Mouse (Mus musculus): ENCODE results near the gene Vwf. TPM values are rescaled to one million over a fixed set of nuclear protein-coding genes. Genes with fewer than 3 reads are reported as not detected.

The Vwf gene
- polyA plus RNA-seq, 1 experiment: 3.2 TPM

DNA sequence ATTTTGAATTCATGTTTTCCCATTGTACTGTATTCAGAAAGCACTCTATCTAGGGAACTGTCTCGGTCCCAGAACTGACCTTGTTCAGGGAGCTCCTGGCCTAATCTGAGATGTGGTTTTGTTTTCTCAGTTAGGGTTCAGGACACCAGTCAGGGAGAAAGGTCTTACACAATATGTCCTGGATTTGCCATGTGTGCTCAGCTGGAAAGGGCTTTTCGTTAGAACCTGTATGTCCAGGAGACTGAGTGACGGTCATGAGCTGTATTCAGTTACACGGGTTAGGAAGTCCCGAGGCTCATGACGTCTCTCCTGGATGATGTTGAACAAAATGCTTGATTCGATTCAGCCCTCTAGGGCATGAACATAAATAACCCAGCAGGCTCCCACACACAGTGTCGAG is 43.9 kb downstream of the Vwf start:
- H3K9ac ChIP-seq (ENCODE audit: low read depth, poor library complexity, severe bottlenecking): no peak overlapping the region
- H3K27me3 ChIP-seq (ENCODE audit: control insufficient read depth, insufficient read depth, low read length, poor library complexity, severe bottlenecking): no peaks in the 10 kb centered on the region
- no peak for TF ChIP-seq CTCF (IDR thresholded peaks at IDR 0.05; ENCODE audit: low read depth, low read length)
- H3K9me3 ChIP-seq (replicated peaks; ENCODE audit: control insufficient read depth, insufficient read depth, low read length, poor library complexity, severe bottlenecking): no peaks in the 10 kb centered on the region
- H3K36me3 ChIP-seq (ENCODE audit: control insufficient read depth, insufficient read depth, low read length, poor library complexity, severe bottlenecking): no peaks in the 10 kb centered on the region
- H3K27ac ChIP-seq (ENCODE audit: insufficient read depth, low read length): 0 out of 2 replicates have a peak overlapping the region, but pooled peaks have one; percentile 96
- H3K4me1 ChIP-seq (ENCODE audit: control insufficient read depth, insufficient read depth, low read length): peaks cover 21% of the 10 kb centered on the region
- no peak overlapping the region for H3K4me3 ChIP-seq (ENCODE audit: low read depth, low read length)

DNA sequence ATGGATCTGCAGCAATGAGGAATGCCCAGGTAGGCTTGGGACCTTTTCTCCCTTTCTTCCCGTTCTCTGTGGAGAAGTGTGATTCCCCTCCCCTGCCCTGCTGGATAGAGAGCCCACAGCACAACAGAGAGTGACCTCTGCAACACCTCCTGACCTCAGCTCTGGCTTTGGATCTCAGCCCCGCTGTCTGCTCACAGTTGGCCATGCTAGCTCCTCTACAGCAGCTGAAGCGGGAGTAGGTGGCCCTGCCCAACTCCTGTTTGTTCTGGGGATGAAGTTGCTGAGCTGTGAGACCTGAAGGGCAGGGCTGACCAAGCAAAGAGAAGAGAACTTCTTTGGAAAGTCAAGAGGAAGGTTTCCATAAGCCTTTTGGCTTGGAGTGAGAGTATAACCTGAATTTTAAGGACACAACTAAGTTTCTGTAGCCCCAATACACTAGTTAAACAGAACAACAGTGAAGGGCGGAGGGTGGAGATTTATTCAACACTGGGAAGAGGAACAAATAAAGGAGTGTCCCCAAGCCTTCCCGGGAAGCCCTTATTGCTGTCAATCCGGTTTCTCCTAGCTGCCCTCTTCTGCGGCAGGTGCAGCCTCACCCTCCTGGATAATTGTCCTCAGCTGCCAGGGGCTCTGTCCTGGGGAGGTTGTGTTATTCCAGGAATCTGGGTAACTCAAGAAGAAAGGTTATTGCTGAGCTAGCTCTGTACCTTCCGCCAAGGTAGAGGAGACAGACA is 45.2 kb downstream of the Vwf start:
- Histone ChIP-seq H3K27me3 (ENCODE audit: control insufficient read depth, insufficient read depth, low read length, poor library complexity, severe bottlenecking) (no peaks in the 10 kb centered on the region), H3K27ac (ENCODE audit: insufficient read depth, low read length) (peak overlapping the region; percentile 96), H3K4me3 (ENCODE audit: low read depth, low read length) (0 out of 2 replicates have a peak overlapping the region, but pooled peaks have one; percentile 2), H3K4me1 (ENCODE audit: control insufficient read depth, insufficient read depth, low read length) (peaks cover 18% of the 10 kb centered on the region), H3K9ac (ENCODE audit: low read depth, poor library complexity, severe bottlenecking) (no peak overlapping the region), H3K9me3 (replicated peaks; ENCODE audit: control insufficient read depth, insufficient read depth, low read length, poor library complexity, severe bottlenecking) (no peaks in the 10 kb centered on the region), H3K36me3 (ENCODE audit: control insufficient read depth, insufficient read depth, low read length, poor library complexity, severe bottlenecking) (no peaks in the 10 kb centered on the region)
- TF ChIP-seq EP300 (IDR thresholded peaks at IDR 0.05; ENCODE audit: insufficient read depth, low read depth, low read length): peak; percentile 99
- TF ChIP-seq CTCF (IDR thresholded peaks at IDR 0.05; ENCODE audit: low read depth, low read length): no peak

DNA sequence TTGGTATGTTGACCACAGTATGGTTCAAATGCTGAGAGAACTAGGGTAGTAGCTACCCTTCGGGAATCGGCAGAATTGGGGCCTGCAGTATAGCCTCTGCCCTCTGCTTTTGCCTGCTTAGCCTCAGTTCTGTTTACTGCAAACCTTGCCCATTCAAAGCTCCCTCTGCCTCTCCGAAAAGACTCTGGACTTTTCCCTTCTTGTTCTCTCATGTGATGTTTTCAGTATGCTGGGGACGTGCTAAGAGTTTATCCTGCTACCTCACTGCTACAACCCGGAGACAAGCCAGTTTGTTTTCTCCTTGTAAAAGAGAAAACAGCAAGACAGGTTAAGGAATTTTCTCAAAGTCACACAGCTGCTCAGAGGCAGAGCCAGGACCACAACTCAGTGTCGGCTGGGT is 46.0 kb downstream of the Vwf start:
- Histone ChIP-seq H3K27me3 (ENCODE audit: control insufficient read depth, insufficient read depth, low read length, poor library complexity, severe bottlenecking) (no peaks in the 10 kb centered on the region), H3K36me3 (ENCODE audit: control insufficient read depth, insufficient read depth, low read length, poor library complexity, severe bottlenecking) (no peaks in the 10 kb centered on the region), H3K4me1 (ENCODE audit: control insufficient read depth, insufficient read depth, low read length) (peaks cover 18% of the 10 kb centered on the region), H3K9ac (ENCODE audit: low read depth, poor library complexity, severe bottlenecking) (no peak overlapping the region), H3K4me3 (ENCODE audit: low read depth, low read length) (no peak overlapping the region), H3K27ac (ENCODE audit: insufficient read depth, low read length) (peak overlapping the region; percentile 90), H3K9me3 (replicated peaks; ENCODE audit: control insufficient read depth, insufficient read depth, low read length, poor library complexity, severe bottlenecking) (no peaks in the 10 kb centered on the region)
- TF ChIP-seq CTCF (IDR thresholded peaks at IDR 0.05; ENCODE audit: low read depth, low read length) (no peak), POLR2A (IDR thresholded peaks at IDR 0.05; ENCODE audit: insufficient read depth, low read length) (no peak), EP300 (IDR thresholded peaks at IDR 0.05; ENCODE audit: insufficient read depth, low read depth, low read length) (no peak)

DNA sequence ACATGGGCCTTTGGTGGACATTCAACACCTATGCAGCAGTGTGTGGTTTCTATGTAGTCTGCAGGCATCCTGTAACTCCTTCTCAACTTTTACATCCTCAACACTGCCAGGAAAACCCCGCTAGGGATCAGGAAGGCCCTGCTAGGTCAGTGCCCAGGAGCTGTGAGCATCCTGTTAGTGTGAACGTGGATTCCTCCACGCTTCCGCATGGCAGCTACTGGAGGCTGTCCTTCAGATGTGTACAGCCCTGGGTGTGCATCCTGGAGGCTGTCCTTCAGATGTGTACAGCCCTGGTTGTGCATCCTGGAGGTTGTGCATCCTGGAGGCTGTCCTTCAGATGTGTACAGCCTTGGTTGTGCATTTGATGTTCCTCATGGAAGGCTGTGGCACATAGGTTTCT is 47.7 kb downstream of the Vwf start:
- Histone ChIP-seq H3K9ac (ENCODE audit: low read depth, poor library complexity, severe bottlenecking) (no peak overlapping the region), H3K4me3 (ENCODE audit: low read depth, low read length) (no peak overlapping the region), H3K36me3 (ENCODE audit: control insufficient read depth, insufficient read depth, low read length, poor library complexity, severe bottlenecking) (no peaks in the 10 kb centered on the region), H3K27ac (ENCODE audit: insufficient read depth, low read length) (no peak overlapping the region), H3K9me3 (replicated peaks; ENCODE audit: control insufficient read depth, insufficient read depth, low read length, poor library complexity, severe bottlenecking) (no peaks in the 10 kb centered on the region), H3K27me3 (ENCODE audit: control insufficient read depth, insufficient read depth, low read length, poor library complexity, severe bottlenecking) (no peaks in the 10 kb centered on the region), H3K4me1 (ENCODE audit: control insufficient read depth, insufficient read depth, low read length) (peaks cover 16% of the 10 kb centered on the region)
- no peak for TF ChIP-seq CTCF (IDR thresholded peaks at IDR 0.05; ENCODE audit: low read depth, low read length)
- no peak for TF ChIP-seq POLR2A (IDR thresholded peaks at IDR 0.05; ENCODE audit: insufficient read depth, low read length)
- no peak for TF ChIP-seq EP300 (IDR thresholded peaks at IDR 0.05; ENCODE audit: insufficient read depth, low read depth, low read length)

DNA sequence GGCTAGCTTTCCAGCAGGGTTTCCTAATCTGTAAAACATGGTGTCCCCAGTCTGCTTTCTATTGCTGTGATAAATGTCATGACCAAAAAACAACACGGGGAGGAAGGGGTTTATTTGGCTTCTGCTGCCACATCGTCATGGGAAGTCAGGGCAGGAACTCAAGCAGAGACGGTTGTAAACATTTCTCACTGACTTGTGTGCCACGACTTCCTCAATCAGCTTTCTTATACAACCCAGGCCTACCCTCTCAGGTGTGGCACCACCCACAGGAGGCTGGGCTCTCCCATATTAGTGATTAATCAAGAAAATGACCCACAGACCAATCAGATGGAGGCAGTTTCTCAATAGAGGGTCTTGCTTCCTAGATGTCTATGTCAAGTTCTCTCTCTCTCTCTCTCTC is 48.3 kb downstream of the Vwf start:
- H3K4me3 ChIP-seq (ENCODE audit: low read depth, low read length): no peak overlapping the region

DNA sequence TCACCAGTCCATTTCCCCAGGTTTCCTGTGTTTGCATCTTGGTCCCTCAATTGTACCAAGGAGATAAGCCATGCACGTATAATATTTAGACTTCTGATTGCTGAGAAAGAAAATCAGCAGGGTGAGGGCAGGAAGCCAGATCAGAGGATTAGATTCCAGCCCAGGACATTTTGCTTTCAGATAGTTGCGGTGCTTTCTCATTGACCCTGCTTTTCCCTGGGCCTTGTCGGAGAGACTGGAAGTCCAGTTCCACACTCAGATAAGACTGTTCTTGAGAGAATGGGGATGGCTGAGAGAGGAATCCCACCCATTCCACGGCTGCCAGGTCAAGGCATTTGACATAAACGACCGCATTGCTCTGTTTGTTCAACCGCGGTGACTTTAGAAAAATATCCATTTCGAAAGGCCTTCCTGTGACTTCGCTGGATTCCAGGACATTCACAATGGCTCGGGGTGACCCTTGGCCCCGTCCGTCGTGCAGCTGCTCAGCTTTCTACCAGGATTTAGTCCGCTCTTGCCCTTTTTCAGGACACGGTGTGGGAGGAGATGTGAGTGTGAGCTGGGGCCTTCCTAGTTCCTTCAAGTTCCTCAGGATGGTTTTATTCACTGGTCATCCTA is 50.2 kb downstream of the Vwf start:
- no peaks in the 10 kb centered on the region for H3K27me3 ChIP-seq (ENCODE audit: control insufficient read depth, insufficient read depth, low read length, poor library complexity, severe bottlenecking)
- H3K4me1 ChIP-seq (ENCODE audit: control insufficient read depth, insufficient read depth, low read length): peaks cover 14% of the 10 kb centered on the region
- H3K9me3 ChIP-seq (replicated peaks; ENCODE audit: control insufficient read depth, insufficient read depth, low read length, poor library complexity, severe bottlenecking): no peaks in the 10 kb centered on the region
- H3K36me3 ChIP-seq (ENCODE audit: control insufficient read depth, insufficient read depth, low read length, poor library complexity, severe bottlenecking): no peaks in the 10 kb centered on the region
- TF ChIP-seq POLR2A (IDR thresholded peaks at IDR 0.05; ENCODE audit: insufficient read depth, low read length) (no peak), EP300 (IDR thresholded peaks at IDR 0.05; ENCODE audit: insufficient read depth, low read depth, low read length) (no peak), CTCF (IDR thresholded peaks at IDR 0.05; ENCODE audit: low read depth, low read length) (no peak)
- H3K27ac ChIP-seq (ENCODE audit: insufficient read depth, low read length): no peak overlapping the region
- H3K4me3 ChIP-seq (ENCODE audit: low read depth, low read length): no peak overlapping the region
- H3K9ac ChIP-seq (ENCODE audit: low read depth, poor library complexity, severe bottlenecking): no peak overlapping the region

More for the DNA sequence above, 48.3 kb downstream of the Vwf start:
- Histone ChIP-seq H3K27ac (ENCODE audit: insufficient read depth, low read length) (no peak overlapping the region), H3K36me3 (ENCODE audit: control insufficient read depth, insufficient read depth, low read length, poor library complexity, severe bottlenecking) (no peaks in the 10 kb centered on the region), H3K9ac (ENCODE audit: low read depth, poor library complexity, severe bottlenecking) (no peak overlapping the region), H3K4me1 (ENCODE audit: control insufficient read depth, insufficient read depth, low read length) (peaks cover 20% of the 10 kb centered on the region), H3K9me3 (replicated peaks; ENCODE audit: control insufficient read depth, insufficient read depth, low read length, poor library complexity, severe bottlenecking) (no peaks in the 10 kb centered on the region), H3K27me3 (ENCODE audit: control insufficient read depth, insufficient read depth, low read length, poor library complexity, severe bottlenecking) (no peaks in the 10 kb centered on the region)
- TF ChIP-seq POLR2A (IDR thresholded peaks at IDR 0.05; ENCODE audit: insufficient read depth, low read length) (no peak), EP300 (IDR thresholded peaks at IDR 0.05; ENCODE audit: insufficient read depth, low read depth, low read length) (no peak), CTCF (IDR thresholded peaks at IDR 0.05; ENCODE audit: low read depth, low read length) (no peak)

All from ES-Bruce4 (cell line).